Mouse (Mus musculus) ES-E14 (cell line): Measurements from ENCODE around the gene Serinc5.

ENCODE experiments used
- CHD2 ChIP-seq: IDR thresholded peaks from 2 replicates; pipeline ENCODE4 v1.6.1; 2014; ENCODE audit warnings: mild to moderate bottlenecking, low read depth, low read length, inconsistent platforms
- HCFC1 ChIP-seq: IDR thresholded peaks from 2 replicates; pipeline ENCODE4 v1.6.1; 2012; ENCODE audit warnings: low read length, inconsistent platforms, borderline replicate concordance; ENCODE audit not compliant: insufficient read depth
- MAFK ChIP-seq: IDR thresholded peaks from 2 replicates; pipeline ENCODE4 v1.6.1; 2014; ENCODE audit warnings: mild to moderate bottlenecking, low read depth, low read length, inconsistent platforms; ENCODE audit not compliant: insufficient read depth
- ZC3H11A ChIP-seq: IDR thresholded peaks from 2 replicates; pipeline ENCODE4 v1.6.1; 2012; ENCODE audit warnings: low read depth, mild to moderate bottlenecking, inconsistent platforms, low read length, borderline replicate concordance
- ZNF384 ChIP-seq: IDR thresholded peaks from 2 replicates; pipeline ENCODE4 v1.6.1; 2012; ENCODE audit warnings: low read depth, low read length, inconsistent platforms

GRCm38 (mm10) chr13:92650956-92651355, 40.1 kb downstream of the Serinc5 start:
- no peak for TF ChIP-seq MAFK
- no peak for TF ChIP-seq HCFC1
- no peak for TF ChIP-seq ZC3H11A
- TF ChIP-seq CHD2 = no peak
- no peak for TF ChIP-seq ZNF384
